Mouse (Mus musculus) mouse trophoblast stem cell (cell line): ENCODE results near the gene Aoc3.
"Not testable (repeated sequence)": the region's sequence is repeated elsewhere in the genome, so short reads cannot be mapped to it uniquely, and the experiment has no call there.

Experiments
- in situ Hi-C, 2 experiments: fragments of 300-500 bp; cut with MseI, MboI; formaldehyde crosslinking; loops; 2 replicates in 1 of 2; 3 replicates in 1 of 2; pipeline ENCODE4 v1.15.1; 2025

Gene Aoc3

GRCm38 (mm10) chr11:101370141-101370540, 39.7 kb downstream of the Aoc3 start:
- in situ Hi-C loops, result no loop called here

GRCm38 (mm10) chr11:101374421-101374938, 44.1 kb downstream of the Aoc3 start:
- in situ Hi-C loops, result no loop called here

- in situ Hi-C loops, result not testable (repeated sequence)
These were observed 47.8 kb downstream of the Aoc3 start for GRCm38 (mm10) chr11:101378196-101378595.

- in situ Hi-C loops, result no loop called here
These were observed 48.5 kb downstream of the Aoc3 start for GRCm38 (mm10) chr11:101378926-101379325.

GRCm38 (mm10) chr11:101381817-101382216, 51.4 kb downstream of the Aoc3 start:
- in situ Hi-C loops, result no loop called here
